Mouse (Mus musculus) MEL (cell line): ENCODE data around the gene Dirc2. TPM values are rescaled to one million over a fixed set of nuclear protein-coding genes. Genes with fewer than 3 reads are reported as not detected.

ENCODE experiments used
- DNase-seq: peaks from one replicate; pipeline ENCODE4 v3.0.0; 2011; ENCODE audit warnings: low read depth, low spot score
- H3K27ac ChIP-seq: 2 replicates; pipeline ENCODE4 v1.5.1; 2012; ENCODE audit warnings: low read depth, mild to moderate bottlenecking, control low read depth, low read length, moderate library complexity; ENCODE audit not compliant: control insufficient read depth
- H3K27me3 ChIP-seq, 2 experiments: fragments of 150-350 bp in 1 of 2; sonication (generic) in 1 of 2; 2 replicates each; pipeline ENCODE4 v1.6.1; 2012; ENCODE audit warnings: low read length in 2 of 2, mild to moderate bottlenecking in 2 of 2, improper control_type of control experiment in 1 of 2, moderate library complexity in 1 of 2; ENCODE audit not compliant: insufficient read depth in 2 of 2, control insufficient read depth in 1 of 2
- H3K36me3 ChIP-seq, 2 experiments: 2 replicates each; pipeline ENCODE4 v1.6.1; 2012 to 2014; ENCODE audit warnings: low read length in 2 of 2, improper control_type of control experiment in 1 of 2, inconsistent platforms in 1 of 2, mild to moderate bottlenecking in 1 of 2; ENCODE audit not compliant: insufficient read depth in 2 of 2, control insufficient read depth in 1 of 2
- H3K4me1 ChIP-seq, 2 experiments: fragments of 150-350 bp in 1 of 2; sonication (generic) in 1 of 2; 2 replicates each; pipeline ENCODE4 v1.6.1; 2012; ENCODE audit warnings: low read length in 2 of 2, improper control_type of control experiment in 1 of 2, mild to moderate bottlenecking in 1 of 2; ENCODE audit not compliant: insufficient read depth in 2 of 2, control insufficient read depth in 1 of 2
- H3K4me3 ChIP-seq, 2 experiments: fragments of 150-350 bp in 1 of 2; sonication (generic) in 1 of 2; 2 replicates each; pipeline ENCODE4 v1.5.1; 2012; ENCODE audit warnings: low read depth in 2 of 2, low read length in 2 of 2, mild to moderate bottlenecking in 2 of 2, moderate library complexity in 2 of 2, control low read depth in 1 of 2, improper control_type of control experiment in 1 of 2; ENCODE audit not compliant: control insufficient read depth in 1 of 2, insufficient read depth in 1 of 2
- H3K79me2 ChIP-seq: 2 replicates; pipeline ENCODE4 v1.6.1; 2012; ENCODE audit warnings: mild to moderate bottlenecking, low read length, moderate library complexity; ENCODE audit not compliant: control insufficient read depth, poor library complexity, insufficient read depth
- H3K9ac ChIP-seq: 2 replicates; pipeline ENCODE4 v1.6.1; 2012; ENCODE audit warnings: low read depth, mild to moderate bottlenecking, control low read depth, low read length, moderate library complexity; ENCODE audit not compliant: control insufficient read depth, poor library complexity, severe bottlenecking
- H3K9me3 ChIP-seq: fragments of 150-350 bp; sonication (generic); replicated peaks from 2 replicates; pipeline ENCODE4 v1.6.1; 2012; ENCODE audit warnings: mild to moderate bottlenecking, low read length, improper control_type of control experiment, moderate library complexity; ENCODE audit not compliant: insufficient read depth
- CHD1 ChIP-seq: IDR thresholded peaks from 2 replicates; pipeline ENCODE4 v1.6.1; 2012; ENCODE audit warnings: low read depth, mild to moderate bottlenecking, inconsistent platforms, low read length, improper control_type of control experiment
- CHD2 ChIP-seq: IDR thresholded peaks from 2 replicates; pipeline ENCODE4 v1.6.1; 2011; ENCODE audit warnings: low read length, improper control_type of control experiment
- CTCF ChIP-seq, 3 experiments: IDR thresholded peaks in 2 of 3; conservative IDR thresholded peaks in 1 of 3; 2 replicates each; pipeline ENCODE4 v1.5.1; 2011 to 2012; ENCODE audit warnings: low read length in 3 of 3, low read depth in 2 of 3, mild to moderate bottlenecking in 2 of 3, improper control_type of control experiment in 1 of 3, inconsistent platforms in 1 of 3, mixed read lengths in 1 of 3, moderate library complexity in 1 of 3; ENCODE audit not compliant: control insufficient read depth in 1 of 3, insufficient read depth in 1 of 3, poor library complexity in 1 of 3, severe bottlenecking in 1 of 3
- E2F4 ChIP-seq: IDR thresholded peaks from 2 replicates; pipeline ENCODE4 v1.6.1; 2011; ENCODE audit warnings: low read depth, low read length, improper control_type of control experiment, borderline replicate concordance
- ELF1 ChIP-seq: IDR thresholded peaks from 2 replicates; pipeline ENCODE4 v1.6.1; 2014; ENCODE audit warnings: low read depth, mild to moderate bottlenecking, inconsistent platforms, low read length, improper control_type of control experiment, moderate library complexity
- EP300 ChIP-seq, 2 experiments: IDR thresholded peaks; 2 replicates each; pipeline ENCODE4 v1.6.1; 2011; ENCODE audit warnings: improper control_type of control experiment in 2 of 2, low read length in 2 of 2, low read depth in 1 of 2, mild to moderate bottlenecking in 1 of 2
- ETS1 ChIP-seq: IDR thresholded peaks from 2 replicates; pipeline ENCODE4 v1.6.1; 2012; ENCODE audit warnings: low read depth, mild to moderate bottlenecking, inconsistent platforms, low read length, improper control_type of control experiment, moderate library complexity
- GABPA ChIP-seq: IDR thresholded peaks from 2 replicates; pipeline ENCODE4 v1.6.1; 2012; ENCODE audit warnings: low read depth, mild to moderate bottlenecking, inconsistent platforms, low read length, improper control_type of control experiment, moderate library complexity
- GATA1 ChIP-seq: IDR thresholded peaks from 2 replicates; pipeline ENCODE4 v1.6.1; 2011; ENCODE audit warnings: low read depth, low read length, improper control_type of control experiment
- HCFC1 ChIP-seq: IDR thresholded peaks from 2 replicates; pipeline ENCODE4 v1.6.1; 2012; ENCODE audit warnings: low read depth, mild to moderate bottlenecking, inconsistent platforms, low read length, improper control_type of control experiment, moderate library complexity
- JUND ChIP-seq: IDR thresholded peaks from 2 replicates; pipeline ENCODE4 v1.6.1; 2011; ENCODE audit warnings: low read depth, mild to moderate bottlenecking, improper control_type of control experiment, low read length
- KAT2A ChIP-seq: conservative IDR thresholded peaks from 2 replicates; pipeline ENCODE4 v1.6.1; 2012; ENCODE audit warnings: low read depth, low read length, improper control_type of control experiment, inconsistent platforms
- MAFK ChIP-seq: IDR thresholded peaks from 2 replicates; pipeline ENCODE4 v1.6.1; 2011; ENCODE audit warnings: low read depth, mild to moderate bottlenecking, low read length, improper control_type of control experiment, borderline replicate concordance
- MAX ChIP-seq: IDR thresholded peaks from 2 replicates; pipeline ENCODE4 v1.6.1; 2011; ENCODE audit warnings: low read length, improper control_type of control experiment
- MAZ ChIP-seq: IDR thresholded peaks from 2 replicates; pipeline ENCODE4 v1.6.1; 2012; ENCODE audit warnings: low read depth, mild to moderate bottlenecking, inconsistent platforms, low read length, improper control_type of control experiment
- MEF2A ChIP-seq: IDR thresholded peaks from 2 replicates; pipeline ENCODE4 v1.6.1; 2014; ENCODE audit warnings: low read depth, mild to moderate bottlenecking, inconsistent platforms, low read length, improper control_type of control experiment; ENCODE audit not compliant: poor library complexity, insufficient replicate concordance, severe bottlenecking; ENCODE audit errors: extremely low read depth
- MXI1 ChIP-seq: IDR thresholded peaks from 2 replicates; pipeline ENCODE4 v1.6.1; 2011; ENCODE audit warnings: mild to moderate bottlenecking, low read depth, low read length, improper control_type of control experiment
- MYB ChIP-seq: IDR thresholded peaks from 2 replicates; pipeline ENCODE4 v1.6.1; 2011; ENCODE audit warnings: mild to moderate bottlenecking, low read depth, low read length, improper control_type of control experiment
- MYC ChIP-seq: IDR thresholded peaks from 2 replicates; pipeline ENCODE4 v1.6.1; 2011; ENCODE audit warnings: low read depth, mild to moderate bottlenecking, low read length, improper control_type of control experiment, moderate library complexity
- NELFE ChIP-seq: IDR thresholded peaks from 2 replicates; pipeline ENCODE4 v1.6.1; 2011; ENCODE audit warnings: low read depth, low read length, improper control_type of control experiment
- POLR2A ChIP-seq, 2 experiments: IDR thresholded peaks; 2 replicates each; pipeline ENCODE4 v1.6.1; 2011 to 2012; ENCODE audit warnings: low read length in 2 of 2, mild to moderate bottlenecking in 2 of 2, control low read depth in 1 of 2, improper control_type of control experiment in 1 of 2, low read depth in 1 of 2, moderate library complexity in 1 of 2; ENCODE audit not compliant: control insufficient read depth in 1 of 2, insufficient read depth in 1 of 2, poor library complexity in 1 of 2
- POLR2AphosphoS2 ChIP-seq: IDR thresholded peaks from 2 replicates; pipeline ENCODE4 v1.6.1; 2011; ENCODE audit warnings: low read length, improper control_type of control experiment
- POLR2AphosphoS5 ChIP-seq: IDR thresholded peaks from 2 replicates; pipeline ENCODE4 v1.6.1; 2012; ENCODE audit warnings: low read depth, borderline replicate concordance, mild to moderate bottlenecking, inconsistent platforms, low read length, moderate library complexity, mixed read lengths
- RAD21 ChIP-seq: IDR thresholded peaks from 2 replicates; pipeline ENCODE4 v1.6.1; 2011; ENCODE audit warnings: mild to moderate bottlenecking, low read depth, low read length, improper control_type of control experiment
- RCOR1 ChIP-seq: IDR thresholded peaks from 2 replicates; pipeline ENCODE4 v1.6.1; 2012; ENCODE audit warnings: low read depth, mild to moderate bottlenecking, inconsistent platforms, low read length, improper control_type of control experiment
- SIN3A ChIP-seq: IDR thresholded peaks from 2 replicates; pipeline ENCODE4 v1.6.1; 2012; ENCODE audit warnings: low read length, improper control_type of control experiment, inconsistent platforms
- SMC3 ChIP-seq: IDR thresholded peaks from 2 replicates; pipeline ENCODE4 v1.6.1; 2011; ENCODE audit warnings: low read depth, low read length, improper control_type of control experiment
- TAL1 ChIP-seq: IDR thresholded peaks from 2 replicates; pipeline ENCODE4 v1.6.1; 2012; ENCODE audit warnings: mild to moderate bottlenecking, inconsistent platforms, low read length, moderate library complexity, mixed read lengths
- TBP ChIP-seq: IDR thresholded peaks from 2 replicates; pipeline ENCODE4 v1.8.0; 2011; ENCODE audit warnings: low read depth, low read length, improper control_type of control experiment
- TCF12 ChIP-seq: IDR thresholded peaks from 2 replicates; pipeline ENCODE4 v1.6.1; 2014; ENCODE audit warnings: low read depth, mild to moderate bottlenecking, inconsistent platforms, low read length, improper control_type of control experiment, moderate library complexity
- UBTF ChIP-seq: IDR thresholded peaks from 2 replicates; pipeline ENCODE4 v1.6.1; 2012; ENCODE audit warnings: low read depth, mild to moderate bottlenecking, inconsistent platforms, low read length, improper control_type of control experiment, moderate library complexity, borderline replicate concordance; ENCODE audit not compliant: insufficient read depth
- USF1 ChIP-seq: IDR thresholded peaks from 2 replicates; pipeline ENCODE4 v1.6.1; 2014; ENCODE audit warnings: low read depth, mild to moderate bottlenecking, inconsistent platforms, low read length, improper control_type of control experiment, moderate library complexity
- USF2 ChIP-seq, 2 experiments: IDR thresholded peaks; 2 replicates each; pipeline ENCODE4 v1.6.1; 2011 to 2012; ENCODE audit warnings: improper control_type of control experiment in 2 of 2, low read length in 2 of 2, borderline replicate concordance in 1 of 2, inconsistent platforms in 1 of 2, low read depth in 1 of 2, mild to moderate bottlenecking in 1 of 2; ENCODE audit not compliant: insufficient read depth in 1 of 2
- ZC3H11A ChIP-seq: IDR thresholded peaks from 2 replicates; pipeline ENCODE4 v1.6.1; 2012; ENCODE audit warnings: low read depth, mild to moderate bottlenecking, inconsistent platforms, low read length, improper control_type of control experiment
- ZKSCAN1 ChIP-seq: IDR thresholded peaks from 2 replicates; pipeline ENCODE4 v1.6.1; 2012; ENCODE audit warnings: low read depth, mild to moderate bottlenecking, inconsistent platforms, low read length, improper control_type of control experiment, moderate library complexity
- ZMIZ1 ChIP-seq: IDR thresholded peaks from 2 replicates; pipeline ENCODE4 v1.6.1; 2012; ENCODE audit warnings: low read depth, mild to moderate bottlenecking, inconsistent platforms, low read length, improper control_type of control experiment, moderate library complexity
- ZNF384 ChIP-seq: IDR thresholded peaks from 2 replicates; pipeline ENCODE4 v1.6.1; 2012; ENCODE audit warnings: low read depth, mild to moderate bottlenecking, inconsistent platforms, low read length, improper control_type of control experiment
- polyA plus RNA-seq, 2 experiments: library from polyadenylated mRNA; stranded (reverse) in 1 of 2; unstranded in 1 of 2; fragments of >175 nt in 1 of 2; fragments of >200 nt in 1 of 2; gene quantifications; 2 replicates each; pipeline versions ENCODE4 v1.2.1 to v1.2.4; 2012; ENCODE audit warnings: low replicate concordance in 2 of 2, low read depth in 1 of 2; ENCODE audit not compliant: insufficient read length in 2 of 2, insufficient read depth in 1 of 2, missing spikeins in 1 of 2
- total RNA-seq: library from RNA; depleted of rRNA; stranded (reverse); fragments of 300-350 nt; gene quantifications from 2 replicates; pipeline ENCODE4 v1.2.3, GENCODE M21; 2012

The Dirc2 gene
- total and polyA plus RNA-seq, 3 experiments = 1.6 to 4.1 TPM; not detected in 1

DNA sequence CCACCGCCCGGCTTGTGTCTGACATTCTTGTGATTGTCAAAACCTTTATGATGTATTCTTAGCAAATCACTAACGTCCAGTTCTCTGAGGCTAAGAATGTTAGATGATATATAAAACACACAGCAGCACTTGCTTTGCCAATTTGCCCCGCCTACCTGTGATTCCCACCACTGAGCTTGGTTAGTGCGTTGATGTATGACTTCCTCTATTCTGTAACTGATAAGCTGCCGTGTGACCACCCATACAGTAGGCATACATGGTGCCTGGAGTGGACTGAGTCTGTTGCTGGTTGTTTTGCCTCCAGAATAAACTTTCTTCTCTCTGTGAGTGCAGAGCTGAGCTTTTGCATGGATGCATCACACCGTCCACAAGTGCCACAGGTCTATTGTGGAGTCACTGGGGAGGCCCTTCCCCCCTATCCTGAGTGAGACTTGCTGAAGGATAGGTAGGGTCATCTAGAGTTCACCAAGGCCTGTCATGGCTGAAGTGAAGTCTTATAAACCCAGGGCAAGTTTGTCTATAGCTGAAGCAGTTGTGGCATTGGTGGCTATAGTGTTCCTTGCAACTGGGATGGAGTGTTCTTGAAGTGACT, 15.1 kb upstream of the Dirc2 start:
- no peaks in the 10 kb centered on the region for H3K9me3 ChIP-seq
- H3K79me2 ChIP-seq = peaks cover 2% of the 10 kb centered on the region; the same call in 1 of the 2 replicates
- H3K27ac ChIP-seq = peak overlapping the region; percentile 22; the same call in 1 of the 2 replicates
- peak; percentile 84 for DNase-seq
- H3K4me1 ChIP-seq = peaks cover 0 to 11% of the 10 kb centered on the region in 2 experiments; a peak in 3 of 4 replicates
- H3K36me3 ChIP-seq = peaks cover 0 to 17% of the 10 kb centered on the region in 2 experiments; a peak in 2 of 4 replicates
- H3K4me3 ChIP-seq = no peak overlapping the region
- no peak overlapping the region for H3K9ac ChIP-seq
- H3K27me3 ChIP-seq = no peaks in the 10 kb centered on the region
- TF ChIP-seq MAZ (no peak), CHD2 (no peak), MYB (no peak), GABPA (no peak), ZKSCAN1 (no peak), TBP (no peak), ETS1 (0 out of 2 replicates have a peak, but pooled peaks have one; percentile 37), ZC3H11A (no peak), SMC3 (no peak), ZNF384 (no peak), SIN3A (0 out of 2 replicates have a peak, but pooled peaks have one; percentile 36), ELF1 (no peak), MAFK (no peak), POLR2AphosphoS5 (no peak), NELFE (0 out of 2 replicates have a peak, but pooled peaks have one; percentile 15), MAX (peak; percentile 81), MEF2A (no peak), RCOR1 (peak; percentile 22; the same call in 1 of the 2 replicates), CHD1 (no peak), ZMIZ1 (no peak), TCF12 (no peak), E2F4 (no peak), POLR2AphosphoS2 (no peak), EP300 (IDR thresholded peaks at IDR 0.05; ENCODE audit: low read depth in 1 of 2, low read length in 2 of 2) (peak in 1 of 2 experiments; percentile 32; a peak in 1 of 4 replicates), UBTF (no peak), MXI1 (peak; percentile 57; the same call in 1 of the 2 replicates), GATA1 (peak; percentile 87), USF2 (IDR thresholded peaks at IDR 0.05; ENCODE audit: borderline replicate concordance in 1 of 2, insufficient read depth in 1 of 2, low read depth in 1 of 2, low read length in 2 of 2) (peak in 1 of 2 experiments; percentile 68; a peak in 2 of 4 replicates), KAT2A (no peak), JUND (no peak), USF1 (peak; percentile 92), CTCF (IDR thresholded peaks at IDR 0.05 in 2 of 3, conservative IDR thresholded peaks at IDR 0.05 in 1 of 3; ENCODE audit: control insufficient read depth in 1 of 3, insufficient read depth in 1 of 3, low read depth in 2 of 3, low read length in 3 of 3, poor library complexity in 1 of 3, severe bottlenecking in 1 of 3) (no peak), HCFC1 (0 out of 2 replicates have a peak, but pooled peaks have one; percentile 22), POLR2A (IDR thresholded peaks at IDR 0.05; ENCODE audit: control insufficient read depth in 1 of 2, insufficient read depth in 1 of 2, low read depth in 1 of 2, low read length in 2 of 2, poor library complexity in 1 of 2) (no peak), MYC (peak; percentile 83), RAD21 (no peak), TAL1 (no peak)
